Mouse (Mus musculus): ENCODE results near the gene Lgi4.

Lgi4 gene

DNA sequence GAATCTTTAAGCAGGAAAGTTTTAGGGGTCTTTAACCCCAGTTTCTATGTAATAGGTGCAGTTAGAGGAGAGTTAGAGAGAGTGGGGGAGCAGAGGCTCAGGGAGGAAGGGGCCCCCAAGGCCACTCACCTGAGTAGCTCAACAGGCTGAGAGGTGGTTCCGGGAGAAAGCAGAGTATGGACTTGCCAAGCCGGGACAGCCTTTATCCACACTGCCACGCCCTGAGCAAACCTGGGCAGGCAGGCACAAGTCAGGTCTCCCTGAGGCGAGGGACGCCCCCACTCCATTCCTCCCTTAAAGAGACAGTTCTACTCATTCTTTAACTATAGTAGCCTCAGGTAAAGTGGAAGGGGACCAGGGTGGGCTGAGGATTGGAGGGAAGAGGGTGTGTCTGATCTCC, 17.4 kb downstream of the Lgi4 start, which contains the start of gene Fxyd3:
TSS of gene Fxyd3 (minus strand) at position 213 of the 400 bp plus-strand sequence.
- DNase-seq (ENCODE audit: low read depth, low spot score) = no peak

DNA sequence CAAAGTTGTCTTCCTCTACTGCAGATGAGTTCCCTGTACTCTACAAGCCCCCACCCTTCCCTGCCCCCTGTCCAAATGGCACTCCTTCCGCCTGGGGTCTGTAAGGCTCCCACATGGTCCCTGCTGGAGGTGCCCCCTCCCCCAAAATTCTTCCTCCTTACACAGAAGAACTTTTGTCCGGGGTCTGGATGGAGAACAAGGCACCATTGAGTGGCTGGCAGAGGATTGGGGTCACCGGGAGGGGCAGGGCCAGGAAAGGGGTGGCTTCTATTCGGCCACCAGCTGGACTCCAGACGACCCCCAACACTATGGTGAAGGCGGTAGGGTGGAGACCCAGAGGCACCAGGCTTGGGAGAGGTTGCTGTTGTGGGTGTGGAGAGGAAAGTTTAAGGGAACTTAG, 18.3 kb downstream of the Lgi4 start:
- DNase-seq (ENCODE audit: low read depth, low spot score) = no peak

DNA sequence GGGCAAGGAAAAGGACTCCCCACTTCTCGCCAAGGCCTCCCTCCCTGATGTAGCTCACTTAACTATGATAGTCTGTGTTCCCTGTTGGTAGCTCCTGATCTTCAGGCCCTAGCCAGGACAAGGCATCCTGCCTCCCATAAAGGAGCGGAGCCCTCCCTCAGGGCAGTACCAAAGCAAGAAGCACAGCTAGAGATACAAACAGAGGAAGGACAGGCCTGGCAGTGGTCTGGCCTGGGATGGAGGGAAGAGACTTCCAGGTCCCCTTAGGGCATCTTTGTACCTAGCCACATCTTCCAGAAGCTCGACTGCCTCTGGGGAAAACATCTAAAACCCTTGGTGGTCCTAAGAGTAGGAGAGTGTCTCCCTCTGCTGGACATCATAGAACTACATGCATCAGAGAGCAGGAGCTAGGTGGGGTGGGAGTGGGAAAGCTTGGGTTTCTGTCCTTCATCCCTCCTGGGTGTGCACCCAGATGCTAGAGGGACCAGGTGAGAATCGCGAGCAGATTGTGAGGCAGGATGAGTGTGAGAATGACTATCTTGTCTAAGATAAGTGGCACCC, 18.8 kb downstream of the Lgi4 start:
- DNase-seq (ENCODE audit: low read depth, low spot score) = no peak

DNA sequence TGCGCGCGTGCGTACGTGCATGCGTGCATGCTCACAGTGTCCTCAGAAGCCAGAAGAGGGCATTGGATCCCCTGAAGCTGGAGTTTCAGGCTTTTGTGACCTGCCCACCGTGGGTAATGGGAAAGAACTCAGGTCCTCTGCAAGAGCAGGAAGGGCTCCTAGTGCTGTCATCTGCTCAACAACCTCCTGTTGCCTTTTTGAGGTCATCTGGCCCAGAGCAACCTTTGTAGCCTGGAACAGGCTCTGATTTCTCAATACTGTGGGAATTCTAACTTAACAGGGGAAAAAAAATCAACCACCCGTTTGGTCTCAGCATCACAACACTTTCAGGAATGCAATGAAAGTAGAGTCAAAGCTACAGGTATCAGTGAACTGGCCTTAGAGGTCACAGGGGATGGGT, 20.5 kb downstream of the Lgi4 start:
- DNase-seq (ENCODE audit: low read depth, low spot score) = no peak

DNA sequence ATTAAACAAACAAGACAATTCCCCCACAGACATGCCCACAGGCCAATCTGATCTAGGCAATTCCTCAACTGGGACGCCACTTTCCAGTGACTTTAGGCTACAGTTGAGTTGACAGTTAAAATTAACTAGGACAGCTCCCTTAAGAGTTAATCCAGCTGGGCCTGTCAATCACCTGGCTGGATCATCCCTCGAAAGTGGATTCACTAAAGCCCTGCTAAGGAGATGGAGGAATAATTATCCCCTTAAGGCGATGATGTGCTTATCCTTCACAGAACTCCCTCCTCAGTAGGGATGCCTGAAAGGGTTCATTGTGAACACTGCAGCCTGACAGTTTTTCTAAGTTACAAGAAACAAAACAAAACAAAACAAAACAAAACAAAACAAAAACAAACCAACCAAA, 21.5 kb downstream of the Lgi4 start:
- no peak for DNase-seq (ENCODE audit: low read depth, low spot score)

DNA sequence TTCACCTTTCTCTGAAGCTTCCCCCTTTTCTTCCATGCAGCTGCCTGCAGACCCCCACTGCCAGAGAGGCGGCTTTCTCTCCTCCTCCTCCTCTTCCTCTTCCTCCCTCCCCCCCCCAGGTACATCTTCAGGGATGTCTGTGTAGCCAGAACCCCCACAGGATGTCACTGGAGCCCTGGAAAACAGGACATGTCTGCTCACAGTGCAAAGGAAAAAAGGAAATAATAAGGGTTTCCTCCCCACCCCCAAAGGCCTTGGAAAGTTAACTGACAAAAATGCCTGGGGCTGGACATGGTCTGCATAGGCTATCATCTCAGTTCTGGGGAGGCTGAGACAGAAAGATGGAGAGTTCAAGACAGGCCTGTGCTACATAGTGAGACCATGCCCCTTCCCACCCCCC, 22.0 kb downstream of the Lgi4 start:
- DNase-seq (ENCODE audit: low read depth, low spot score) = no peak

DNA sequence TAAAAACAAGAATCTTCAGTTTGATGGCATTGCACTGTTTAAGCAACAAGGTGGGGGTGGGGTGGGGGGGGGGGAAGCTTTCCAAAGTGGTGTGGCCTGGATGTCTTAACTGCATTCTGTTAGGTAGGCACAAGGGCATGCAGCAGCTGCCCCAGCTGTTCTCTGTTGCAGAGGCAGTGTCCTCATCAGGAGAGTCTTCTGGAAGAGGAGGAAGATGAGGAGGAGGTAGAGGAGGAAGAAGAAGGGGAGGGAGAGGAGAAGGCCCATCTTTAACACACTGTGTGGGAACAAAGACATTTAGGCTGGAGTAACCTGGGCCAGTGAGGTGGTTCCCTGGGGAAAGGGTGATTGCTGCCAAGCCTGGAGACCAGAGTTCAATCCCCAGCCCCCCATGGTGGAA, 23.0 kb downstream of the Lgi4 start:
- DNase-seq (ENCODE audit: low read depth, low spot score) = no peak

DNA sequence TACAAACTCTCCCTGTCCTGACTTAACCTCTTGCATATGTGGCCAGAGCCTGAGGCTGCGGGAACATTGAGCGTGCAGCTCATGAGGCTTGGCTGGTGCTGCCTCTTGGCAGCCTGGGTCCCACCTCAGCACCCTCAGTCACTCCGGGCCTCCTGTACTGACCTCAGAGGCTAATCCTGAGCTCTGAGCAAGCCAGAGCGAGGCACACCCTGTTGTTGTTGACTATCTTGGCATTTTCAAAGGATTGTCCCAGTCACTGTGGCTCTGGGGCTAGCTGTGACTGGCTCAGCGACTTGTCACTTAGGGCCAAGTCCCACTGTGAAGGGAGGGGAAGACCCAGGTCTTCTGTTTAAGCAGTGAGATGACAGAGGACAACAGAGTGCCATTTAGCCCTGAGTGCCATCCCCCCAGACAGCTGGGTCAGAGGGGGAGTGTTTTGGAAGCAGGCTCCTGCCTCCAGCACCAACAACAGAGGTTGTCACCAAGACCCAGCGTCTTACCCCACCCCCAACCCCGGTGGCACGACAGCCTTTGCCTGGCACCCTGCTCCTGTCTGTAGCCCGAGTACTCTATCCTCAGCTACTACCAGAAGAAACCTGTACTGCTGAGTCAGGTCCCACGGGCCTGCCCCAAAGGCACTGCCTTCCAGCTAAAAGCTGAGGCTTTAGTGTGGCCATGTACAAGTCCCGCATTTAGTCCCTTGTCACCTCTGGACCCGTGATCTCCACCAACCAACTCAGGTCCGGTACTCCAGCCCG, 23.9 kb downstream of the Lgi4 start:
- DNase-seq (ENCODE audit: low read depth, low spot score) = no peak

DNA sequence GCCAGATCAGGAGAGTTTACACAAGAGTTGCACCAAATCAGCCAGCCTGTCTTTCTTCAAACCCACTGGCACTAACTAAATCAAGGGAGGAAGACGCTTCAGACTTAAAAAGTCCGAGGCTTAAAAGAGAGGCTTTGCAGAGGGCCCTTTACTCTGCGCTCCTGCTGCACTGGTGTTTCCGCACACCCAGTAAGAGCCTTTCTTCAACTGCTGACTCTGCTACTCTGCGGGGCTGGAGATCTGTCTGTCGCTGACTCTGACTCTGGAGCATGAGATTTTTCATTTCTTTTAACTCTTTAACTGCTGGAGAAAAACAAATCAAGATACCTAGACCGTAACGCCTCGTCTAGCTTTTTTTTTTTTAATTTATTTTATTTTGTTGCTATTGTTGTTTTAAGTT, 25.0 kb downstream of the Lgi4 start:
- no peak for DNase-seq (ENCODE audit: low read depth, low spot score)

DNA sequence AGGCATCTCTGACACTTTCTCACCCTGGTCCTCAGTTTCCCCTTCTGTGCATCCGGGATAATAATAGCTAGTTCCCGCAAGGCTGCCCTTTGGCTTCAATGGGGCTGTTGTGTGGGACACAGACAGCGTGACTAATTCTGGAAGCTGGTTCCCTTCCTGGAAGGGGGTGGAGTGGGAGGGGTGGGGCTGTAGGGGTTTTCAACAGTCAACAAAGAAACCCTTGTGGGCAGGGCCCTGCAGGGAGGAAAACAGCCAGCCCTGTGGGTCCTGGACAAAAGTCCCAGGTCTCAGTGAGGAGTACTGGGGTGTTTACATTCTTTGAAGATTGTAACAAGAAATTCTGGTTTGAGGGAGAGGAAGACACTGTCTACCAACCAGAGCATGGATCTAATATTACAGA, 26.0 kb downstream of the Lgi4 start:
- no peak for DNase-seq (ENCODE audit: low read depth, low spot score)

DNA sequence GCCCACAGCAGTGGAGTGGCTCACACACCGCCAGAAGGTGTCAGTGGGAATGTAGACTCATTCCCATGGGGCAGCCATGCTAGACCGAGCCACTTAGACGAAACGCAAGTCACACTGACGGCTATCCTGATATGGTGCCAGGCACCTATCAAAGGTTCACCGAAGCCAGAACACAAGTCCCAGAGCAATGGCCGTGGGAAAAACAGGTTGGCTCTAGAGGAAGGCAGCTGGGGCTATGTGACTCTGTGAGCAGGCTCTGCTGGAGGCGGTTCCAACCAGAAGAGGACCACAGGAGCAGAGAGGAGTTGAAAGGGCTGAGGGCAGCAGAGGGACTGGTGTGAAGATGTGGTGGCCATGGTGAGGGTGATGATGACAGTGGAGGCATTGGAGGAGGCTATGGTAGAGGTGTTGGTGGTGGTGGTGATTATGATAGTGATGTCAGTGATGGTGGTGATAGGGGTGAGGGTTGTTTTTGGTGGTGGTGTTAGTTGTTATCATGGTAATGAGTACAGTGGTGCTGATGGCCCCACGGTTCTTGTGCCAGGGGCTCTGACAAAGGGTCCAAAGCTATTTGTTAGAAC, 27.1 kb downstream of the Lgi4 start:
- no peak for DNase-seq (ENCODE audit: low read depth, low spot score)

DNA sequence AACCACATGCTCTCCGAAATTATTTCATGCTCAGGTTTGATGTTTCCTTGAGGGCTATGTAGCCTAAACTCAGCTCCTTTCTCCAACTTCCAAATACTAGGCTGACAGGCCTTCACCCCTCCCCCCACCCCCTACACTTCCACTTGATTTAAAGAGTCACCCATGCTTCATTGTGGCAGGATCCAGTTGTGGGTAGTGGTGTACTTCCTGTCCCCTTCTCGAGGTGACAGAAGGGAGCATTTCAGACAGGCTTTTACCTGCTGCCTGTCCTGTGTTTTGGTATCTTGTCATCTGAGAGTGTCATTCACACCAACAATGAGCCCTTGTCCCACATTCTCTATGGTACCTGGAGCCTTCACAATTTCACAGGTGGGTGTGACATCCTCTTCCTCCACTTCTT, 28.1 kb downstream of the Lgi4 start:
- no peak for DNase-seq (ENCODE audit: low read depth, low spot score)

DNA sequence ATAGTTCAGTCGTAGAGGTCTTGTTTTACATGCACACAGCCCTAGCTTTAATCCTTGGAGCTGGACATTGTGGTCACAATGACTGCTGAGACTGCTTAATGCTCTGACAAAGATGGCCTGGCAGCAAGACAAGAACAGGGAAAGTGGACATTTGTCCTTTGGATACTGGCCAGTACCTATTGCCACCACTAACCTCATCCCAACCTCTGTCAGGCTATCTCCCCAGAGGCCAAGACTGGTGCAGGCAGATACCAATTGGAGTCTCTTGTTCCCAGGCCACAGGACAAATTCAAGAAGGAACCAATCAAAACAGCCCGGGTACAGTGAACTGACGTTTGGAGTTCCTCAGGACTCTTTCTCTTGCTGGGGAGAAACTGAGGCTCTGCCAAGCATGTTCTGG, 29.1 kb downstream of the Lgi4 start:
- DNase-seq (ENCODE audit: low read depth, low spot score) = no peak

DNA sequence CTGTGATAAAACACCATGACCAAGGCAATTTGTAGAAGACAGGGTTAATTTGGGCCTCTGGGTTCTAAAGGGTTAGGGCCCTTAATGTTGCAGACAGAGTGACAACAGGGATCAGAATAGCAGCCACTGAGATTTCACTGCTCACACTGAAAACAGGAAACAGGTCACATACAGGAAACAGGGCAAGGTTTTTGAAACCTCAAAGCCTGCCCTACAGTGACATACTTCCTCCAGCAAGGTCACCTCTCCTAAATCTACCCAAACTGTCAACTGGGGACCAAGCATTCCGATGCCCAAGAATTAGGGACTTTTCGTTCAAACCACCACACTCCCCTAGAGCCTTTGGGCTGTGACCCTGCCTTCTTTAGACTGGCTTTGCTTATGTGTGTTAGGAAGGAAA, 30.6 kb downstream of the Lgi4 start:
- DNase-seq (ENCODE audit: low read depth, low spot score) = no peak

DNA sequence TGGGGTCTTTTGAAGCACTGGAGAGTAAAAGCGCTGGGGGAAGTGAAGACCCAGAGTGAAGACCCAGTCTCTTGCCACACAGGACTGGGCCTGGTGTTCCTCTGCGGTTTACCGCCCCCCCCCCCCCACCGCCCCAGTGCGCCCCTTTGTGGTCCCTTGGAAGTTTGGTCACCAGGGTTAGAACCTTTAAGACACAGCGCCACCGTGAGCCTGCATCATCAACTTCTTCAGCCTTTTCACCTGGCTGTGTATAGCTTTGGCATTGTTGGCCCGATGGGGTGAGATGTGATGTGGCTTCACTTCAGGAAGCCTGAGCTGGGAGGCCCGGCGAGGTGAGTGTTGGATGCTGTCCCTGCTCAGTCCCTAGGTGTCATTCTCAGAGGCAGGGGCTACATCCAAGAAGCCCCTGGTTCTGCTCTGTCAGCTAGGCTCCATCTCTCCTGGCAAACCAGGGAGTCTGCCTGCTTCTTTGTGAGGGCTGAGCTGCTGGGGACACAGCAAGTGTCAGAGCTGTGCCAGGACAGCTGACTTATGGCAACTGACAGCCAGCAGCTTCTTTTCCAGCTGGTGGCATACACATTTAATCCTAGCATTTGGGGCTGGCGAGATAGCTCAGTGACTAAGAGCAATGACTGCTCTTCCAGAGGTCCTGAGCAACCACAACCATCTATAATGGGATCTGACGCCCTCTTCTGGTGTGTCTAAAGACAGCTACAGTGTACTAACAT, 35.8 kb downstream of the Lgi4 start:
- DNase-seq (ENCODE audit: low read depth, low spot score) = no peak

DNA sequence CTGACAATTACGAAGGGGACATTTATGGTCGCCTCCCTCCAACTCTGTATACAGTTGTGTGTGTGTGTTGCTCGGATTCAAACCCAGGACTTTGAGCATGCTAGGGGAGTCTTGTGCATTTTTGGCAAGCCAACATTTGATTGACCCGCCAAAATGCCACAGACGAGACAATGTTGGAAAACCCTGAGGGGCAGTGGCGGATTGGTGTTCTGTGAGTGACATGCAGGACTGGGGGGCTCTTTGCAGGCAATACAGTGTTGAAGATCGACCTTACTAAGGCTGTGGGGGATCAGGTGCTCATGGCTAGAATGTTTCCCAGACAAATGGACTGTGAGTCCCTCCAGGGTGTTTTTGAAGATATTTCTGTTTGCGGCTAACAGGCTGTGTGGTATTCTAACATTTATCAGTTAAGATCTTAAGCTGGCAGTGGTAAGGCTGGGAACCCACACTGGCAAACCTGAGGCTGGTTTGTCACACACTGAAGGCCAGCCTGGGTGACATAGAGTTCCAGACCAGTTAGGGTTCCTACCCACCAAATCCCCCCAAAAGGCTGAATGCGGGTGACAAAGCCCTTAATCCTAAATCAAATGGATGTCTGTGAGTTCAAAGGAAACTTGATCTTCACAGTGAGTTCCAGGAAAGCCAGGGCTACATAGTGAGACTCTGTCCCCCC, 37.9 kb downstream of the Lgi4 start:
- DNase-seq (ENCODE audit: low read depth, low spot score) = no peak

DNA sequence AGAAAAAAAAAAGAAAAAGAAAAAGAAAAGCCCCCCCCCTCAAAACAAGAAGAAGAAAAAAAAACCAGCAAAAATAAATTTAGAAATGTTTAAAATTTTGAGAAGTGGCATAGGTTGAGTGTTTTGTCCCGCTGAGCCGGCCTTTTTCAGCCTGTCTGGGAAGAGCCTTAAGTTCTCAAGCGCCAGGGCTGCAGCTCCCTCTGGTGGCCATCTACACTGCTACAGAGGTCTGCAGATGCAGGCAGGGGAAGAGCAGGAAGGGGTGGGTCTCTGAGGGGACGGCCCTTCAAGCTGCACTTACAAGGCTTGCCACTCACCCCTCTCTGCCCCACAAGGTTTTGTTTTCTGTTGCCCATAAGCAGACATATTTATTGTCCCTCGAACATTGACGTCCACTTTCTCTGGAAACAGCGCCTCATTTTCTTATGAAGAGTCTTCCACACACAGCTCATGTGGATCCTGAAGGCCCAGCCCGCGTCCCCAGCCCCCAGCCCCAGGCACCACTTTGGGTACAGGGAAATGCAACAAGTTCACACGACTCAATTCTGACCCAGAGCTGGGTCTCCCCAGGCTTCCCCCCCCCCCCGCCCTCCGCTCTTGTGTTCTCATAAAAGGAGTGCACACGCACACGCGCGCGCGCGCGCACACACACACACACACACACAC, 38.6 kb downstream of the Lgi4 start:
- DNase-seq (ENCODE audit: low read depth, low spot score) = peak; percentile 74

DNA sequence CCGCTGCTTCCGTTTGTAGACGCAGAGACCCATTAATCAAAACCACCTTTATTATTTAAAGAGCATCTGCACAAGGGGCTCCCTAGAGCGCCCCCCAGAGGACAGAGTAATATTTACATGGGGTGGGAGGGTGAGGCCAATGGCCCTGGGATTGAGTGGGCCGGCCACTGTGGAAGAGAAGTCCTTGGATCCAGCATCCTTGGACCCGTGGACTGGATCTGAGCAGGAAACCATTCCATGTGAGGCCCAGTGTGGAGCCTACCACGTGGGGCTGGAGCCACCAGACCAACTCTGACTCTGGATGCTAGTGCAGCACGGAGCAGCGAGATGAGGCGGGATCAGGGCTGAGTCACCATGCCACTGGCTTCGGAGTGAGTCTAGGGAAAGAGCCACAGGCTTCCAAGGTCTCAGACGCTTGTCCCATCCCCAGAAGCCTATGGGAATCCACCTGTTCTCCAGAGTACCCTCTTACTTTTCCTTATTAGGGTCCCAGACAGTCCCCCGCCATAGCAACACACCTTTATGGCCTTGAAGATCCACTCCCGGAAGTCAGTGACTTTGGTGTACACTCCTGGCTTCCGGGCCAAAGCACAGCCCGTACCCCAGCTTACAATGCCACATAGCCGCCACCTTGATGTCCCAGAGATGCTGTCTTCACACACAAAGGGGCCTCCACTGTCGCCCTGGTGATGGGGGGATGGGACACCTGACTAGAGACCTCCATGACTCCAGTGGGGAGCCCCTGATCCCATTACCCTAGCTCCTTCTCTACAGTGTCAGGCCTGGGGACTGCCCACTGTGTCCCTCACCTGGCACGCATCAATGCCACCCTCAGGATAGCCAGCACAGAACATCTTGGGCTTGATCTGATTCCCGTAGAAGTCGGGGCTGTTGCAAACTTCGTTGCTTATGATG, 39.8 kb downstream of the Lgi4 start:
- no peak for DNase-seq (ENCODE audit: low read depth, low spot score)

DNA sequence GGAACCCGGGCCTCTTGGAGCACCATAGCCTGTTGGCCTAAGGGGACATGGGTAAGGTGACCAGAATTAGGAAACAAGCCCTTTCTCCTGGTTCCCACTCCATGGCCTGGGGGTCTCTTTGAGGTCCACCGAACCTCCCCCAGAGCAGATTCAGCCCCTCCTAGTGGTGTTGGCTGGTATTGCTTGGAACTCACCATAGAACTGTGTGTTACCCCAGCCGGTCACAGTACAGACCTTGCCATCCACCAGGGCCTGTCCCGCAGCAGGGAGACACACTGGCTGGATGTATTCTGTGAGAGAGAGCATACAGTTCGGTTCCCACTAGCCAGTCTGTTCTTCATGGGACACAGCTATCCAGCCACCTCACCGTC, 40.5 kb downstream of the Lgi4 start:
- DNase-seq (ENCODE audit: low read depth, low spot score) = no peak

DNA sequence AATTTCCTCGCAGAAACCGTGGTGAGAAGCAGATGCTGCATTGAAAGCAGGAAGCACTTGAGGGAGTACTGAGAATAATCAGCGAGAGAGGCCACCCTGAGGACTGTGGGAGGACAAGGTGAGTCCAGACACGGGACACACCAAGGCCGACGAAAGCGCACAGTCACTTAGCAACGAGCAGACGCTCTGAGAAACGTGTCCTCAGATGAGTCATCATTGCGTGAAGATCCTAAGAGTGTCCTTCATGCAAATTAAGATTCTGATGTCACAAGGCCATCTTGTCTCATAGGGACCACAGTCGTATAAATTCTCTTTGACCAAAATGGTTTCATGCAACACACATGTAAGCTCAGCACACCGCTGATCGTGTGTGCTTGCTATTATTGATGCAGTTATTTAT, 41.6 kb downstream of the Lgi4 start:
- no peak for DNase-seq (ENCODE audit: low read depth, low spot score)
